Mouse (Mus musculus) heart, embryonic 15.5 days (tissue): ENCODE results near the gene Tnni2. TPM values are rescaled to one million over a fixed set of nuclear protein-coding genes. Genes with fewer than 3 reads are reported as not detected.

ENCODE experiments used
- ATAC-seq: fragments of 200-750 bp; cut with Nextera tagmentation; replicated peaks from 2 replicates; pipeline ENCODE4 v1.8.0; 2017; ENCODE audit warnings: low read depth, moderate TSS enrichment; ENCODE audit not compliant: insufficient number of reproducible peaks, insufficient read depth, low FRiP score
- H3K27ac ChIP-seq: fragments of 300-500 bp; sonication (generic); 2 replicates; pipeline ENCODE4 v1.5.1; 2015; ENCODE audit warnings: mild to moderate bottlenecking, inconsistent platforms
- H3K27me3 ChIP-seq: fragments of 300-500 bp; sonication (generic); 2 replicates; pipeline ENCODE4 v1.6.1; 2015; ENCODE audit warnings: inconsistent platforms
- H3K36me3 ChIP-seq: fragments of 300-500 bp; sonication (generic); 2 replicates; pipeline ENCODE4 v1.6.1; 2015; ENCODE audit warnings: mild to moderate bottlenecking, inconsistent platforms
- H3K4me1 ChIP-seq: fragments of 300-500 bp; sonication (generic); replicated peaks from 2 replicates; pipeline ENCODE4 v1.6.1; 2015; ENCODE audit warnings: inconsistent platforms
- H3K4me2 ChIP-seq: fragments of 300-500 bp; sonication (generic); 2 replicates; pipeline ENCODE4 v1.6.1; 2015; ENCODE audit warnings: inconsistent platforms, mild to moderate bottlenecking, moderate library complexity
- H3K4me3 ChIP-seq: fragments of 300-500 bp; sonication (generic); 2 replicates; pipeline ENCODE4 v1.5.1; 2015; ENCODE audit warnings: mild to moderate bottlenecking, inconsistent platforms
- H3K9ac ChIP-seq: fragments of 300-500 bp; sonication (generic); 2 replicates; pipeline ENCODE4 v1.6.1; 2015; ENCODE audit warnings: mild to moderate bottlenecking, inconsistent platforms
- H3K9me3 ChIP-seq: fragments of 300-500 bp; sonication (generic); replicated peaks from 2 replicates; pipeline ENCODE4 v1.6.1; 2016; ENCODE audit warnings: inconsistent platforms
- WGBS: fragments of 180-500 bp; shearing (Covaris S2); methylation state at CpG from one replicate; pipeline ENCODE4 v1.1.7; 2015; ENCODE audit warnings: mixed read lengths; 5-methylcytosine and 5-hydroxymethylcytosine counted together
- polyA plus RNA-seq: library from polyadenylated mRNA; unstranded; fragments of >200 nt; fragmentation: Nextera tagmentation; extraction: Ambion mirVana; gene quantifications from 2 replicates; pipeline ENCODE4 v1.2.1, GENCODE M21; 2015

Gene Tnni2
- polyA plus RNA-seq, 1 experiment from 2014 or later, result 16.8 TPM

GRCm38 (mm10) chr7:142474799-142475198 lies 33.2 kb downstream of the Tnni2 start:
- H3K4me2 ChIP-seq, result peak overlapping the region; percentile 45
- H3K27ac ChIP-seq, result peak overlapping the region; percentile 96
- peak overlapping the region; percentile 46 for H3K9ac ChIP-seq
- H3K27me3 ChIP-seq, result no peaks in the 10 kb centered on the region
- H3K9me3 ChIP-seq, result no peaks in the 10 kb centered on the region
- H3K36me3 ChIP-seq, result no peaks in the 10 kb centered on the region
- peaks cover 80% of the 10 kb centered on the region for H3K4me1 ChIP-seq
- WGBS, result 72% methylated on average over 14 of the region's 14 CpGs
- ATAC-seq, result 0 out of 2 replicates have a peak, but pooled peaks have one; percentile 11
- peak overlapping the region; percentile 35 for H3K4me3 ChIP-seq

DNA sequence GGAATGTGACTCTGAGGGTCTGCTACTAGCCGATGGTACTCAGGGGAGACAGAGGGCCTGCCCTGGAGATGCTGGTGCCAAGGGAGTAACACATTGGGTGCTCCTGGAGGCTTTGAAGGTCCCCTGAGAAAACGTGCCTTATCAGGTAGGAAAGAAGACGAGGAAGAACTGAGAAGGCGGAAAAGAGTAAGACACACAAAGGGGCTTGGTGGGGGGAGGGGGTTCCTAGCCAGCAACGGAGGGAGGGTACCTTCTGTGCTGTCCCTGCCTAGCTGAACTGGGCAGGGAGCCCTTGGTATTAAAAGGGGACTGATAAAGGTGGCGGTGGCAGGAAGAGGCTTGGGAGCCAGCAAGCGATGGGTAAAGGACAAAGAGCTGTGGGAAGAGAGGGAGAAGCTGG lies 34.0 kb downstream of the Tnni2 start:
- 32% methylated on average over 7 of the region's 7 CpGs for WGBS
- Histone ChIP-seq H3K9ac (peak overlapping the region; percentile 46), H3K4me3 (peak overlapping the region; percentile 35), H3K27me3 (no peaks in the 10 kb centered on the region), H3K4me1 (peaks cover 80% of the 10 kb centered on the region), H3K9me3 (no peaks in the 10 kb centered on the region), H3K4me2 (peak overlapping the region; percentile 45), H3K36me3 (no peaks in the 10 kb centered on the region), H3K27ac (peak overlapping the region; percentile 96)
- no peak for ATAC-seq

- Histone ChIP-seq H3K4me2 (peak overlapping the region; percentile 45), H3K27ac (peak overlapping the region; percentile 96), H3K4me3 (peak overlapping the region; percentile 35), H3K9me3 (no peaks in the 10 kb centered on the region), H3K9ac (peak overlapping the region; percentile 46), H3K27me3 (no peaks in the 10 kb centered on the region), H3K4me1 (peaks cover 80% of the 10 kb centered on the region), H3K36me3 (no peaks in the 10 kb centered on the region)
- 78% methylated on average over 5 of the region's 5 CpGs for WGBS
- ATAC-seq, result no peak
Measured at GRCm38 (mm10) chr7:142476271-142476670, 34.7 kb downstream of the Tnni2 start.

DNA sequence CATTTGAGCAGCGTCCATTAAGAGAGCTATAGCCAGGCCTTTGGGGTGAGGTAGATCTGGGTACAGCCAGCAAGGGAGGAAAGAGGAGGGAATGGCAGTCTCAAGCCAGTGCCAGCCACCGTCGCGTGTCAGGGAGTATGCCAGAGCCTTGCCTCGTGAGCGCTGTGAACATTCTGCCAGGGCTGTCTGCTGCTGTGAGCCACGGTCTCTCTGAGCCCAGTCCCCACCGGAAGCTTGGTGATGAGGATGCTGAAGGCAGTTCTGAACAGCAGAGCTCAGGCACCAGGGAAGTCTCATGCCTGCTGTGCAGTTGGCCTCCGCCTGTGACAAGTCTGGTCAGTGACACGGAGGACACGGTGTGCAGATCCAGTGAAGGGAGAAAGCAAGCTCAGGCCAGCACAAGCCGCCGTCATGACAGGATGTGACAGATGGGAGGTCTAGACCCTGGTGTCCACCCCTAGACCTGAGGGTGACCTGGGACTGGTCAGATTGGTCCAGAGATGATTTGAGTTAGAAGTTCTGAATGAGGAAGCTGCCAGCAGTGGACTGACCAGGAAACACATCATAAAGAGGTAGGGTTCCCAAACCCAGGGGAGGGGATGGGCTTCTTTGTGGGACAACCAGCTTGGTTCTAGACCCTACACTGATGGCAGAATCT lies 35.3 kb downstream of the Tnni2 start:
- WGBS, result 79% methylated on average over 13 of the region's 13 CpGs
- Histone ChIP-seq H3K9ac (peak overlapping the region; percentile 46; the same call in 1 of the 2 replicates), H3K4me2 (peak overlapping the region; percentile 45), H3K27me3 (no peaks in the 10 kb centered on the region), H3K4me1 (peaks cover 80% of the 10 kb centered on the region), H3K27ac (peak overlapping the region; percentile 96), H3K36me3 (no peaks in the 10 kb centered on the region), H3K4me3 (peak overlapping the region; percentile 17), H3K9me3 (no peaks in the 10 kb centered on the region)
- no peak for ATAC-seq

DNA sequence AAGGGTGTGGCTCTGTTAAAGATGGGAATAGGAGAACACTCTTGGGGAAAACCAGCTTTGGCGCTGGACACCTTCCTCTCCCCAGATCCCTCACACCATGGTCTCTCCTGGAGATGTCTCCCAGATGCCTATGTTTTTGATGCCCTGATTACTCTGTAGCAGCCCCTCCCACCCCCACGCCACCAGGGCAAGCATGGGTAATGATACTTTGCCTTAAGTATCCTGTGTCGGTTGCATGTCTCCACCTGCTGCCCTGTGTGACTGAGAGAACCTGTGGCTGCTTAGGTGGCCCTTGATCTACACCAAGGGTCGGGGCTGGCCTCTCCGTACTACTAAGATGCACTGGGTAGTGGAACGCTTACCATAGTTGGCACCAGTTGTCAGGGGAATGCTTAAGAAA lies 36.4 kb downstream of the Tnni2 start:
- peak overlapping the region; percentile 96; the same call in 1 of the 2 replicates for H3K27ac ChIP-seq
- peaks cover 80% of the 10 kb centered on the region for H3K4me1 ChIP-seq
- H3K9ac ChIP-seq, result no peak overlapping the region
- H3K4me2 ChIP-seq, result peak overlapping the region; percentile 45
- H3K9me3 ChIP-seq, result no peaks in the 10 kb centered on the region
- ATAC-seq, result no peak
- no peaks in the 10 kb centered on the region for H3K36me3 ChIP-seq
- H3K4me3 ChIP-seq, result no peak overlapping the region
- 85% methylated on average over 6 of the region's 6 CpGs for WGBS
- H3K27me3 ChIP-seq, result no peaks in the 10 kb centered on the region

DNA sequence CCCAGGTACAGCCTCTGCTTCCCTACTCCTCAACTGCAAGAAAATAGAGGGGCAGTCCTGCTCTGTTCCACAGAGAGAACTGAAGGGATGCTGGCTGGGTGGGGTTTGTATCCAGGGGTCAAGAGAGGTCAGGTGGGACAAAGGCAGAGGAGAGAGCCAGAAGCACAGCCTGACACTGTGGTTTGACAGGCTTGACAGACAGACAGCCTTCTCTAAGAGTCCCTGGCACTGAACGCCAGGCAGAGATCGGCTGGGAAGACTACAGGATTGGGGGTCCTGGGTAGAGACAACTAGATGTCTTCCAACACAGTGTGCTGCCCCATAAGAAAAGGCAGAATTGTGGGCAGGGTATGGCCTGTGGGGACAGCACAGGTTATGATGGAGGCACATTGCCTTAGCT lies 37.0 kb downstream of the Tnni2 start:
- peak overlapping the region; percentile 96 for H3K27ac ChIP-seq
- no peak overlapping the region for H3K4me3 ChIP-seq
- peak overlapping the region; percentile 45 for H3K4me2 ChIP-seq
- H3K4me1 ChIP-seq, result peaks cover 83% of the 10 kb centered on the region
- H3K36me3 ChIP-seq, result no peaks in the 10 kb centered on the region
- H3K9ac ChIP-seq, result no peak overlapping the region
- ATAC-seq, result no peak
- no peaks in the 10 kb centered on the region for H3K27me3 ChIP-seq
- no peaks in the 10 kb centered on the region for H3K9me3 ChIP-seq
- WGBS, result 78% methylated on average over 2 of the region's 2 CpGs

DNA sequence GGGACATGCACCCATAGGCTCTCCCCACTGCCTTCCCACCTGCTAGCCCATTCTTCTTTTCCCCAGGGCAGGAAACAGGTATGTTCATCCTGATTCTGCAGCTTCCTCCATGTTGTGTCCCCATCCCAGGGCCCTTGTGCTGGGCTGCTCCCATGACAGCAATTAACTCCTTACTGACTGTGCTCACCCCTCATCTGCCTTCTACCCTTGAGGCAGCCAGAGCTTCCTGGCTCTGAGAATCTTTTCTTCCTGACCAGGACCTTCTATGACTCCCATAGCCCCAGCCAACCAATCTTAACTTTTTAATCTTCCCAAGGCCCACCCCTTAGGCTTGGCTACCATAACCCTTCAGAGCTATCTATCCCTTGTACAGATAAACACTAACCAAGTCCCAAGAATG lies 37.7 kb downstream of the Tnni2 start:
- no peaks in the 10 kb centered on the region for H3K9me3 ChIP-seq
- H3K4me2 ChIP-seq, result peak overlapping the region; percentile 45; the same call in 1 of the 2 replicates
- no peak for ATAC-seq
- H3K27me3 ChIP-seq, result no peaks in the 10 kb centered on the region
- H3K9ac ChIP-seq, result no peak overlapping the region
- no peaks in the 10 kb centered on the region for H3K36me3 ChIP-seq
- H3K4me1 ChIP-seq, result peaks cover 91% of the 10 kb centered on the region
- no peak overlapping the region for H3K4me3 ChIP-seq
- H3K27ac ChIP-seq, result peak overlapping the region; percentile 96

GRCm38 (mm10) chr7:142479886-142480285 lies 38.3 kb downstream of the Tnni2 start:
- H3K9me3 ChIP-seq, result no peaks in the 10 kb centered on the region
- H3K4me2 ChIP-seq, result no peak overlapping the region
- H3K4me3 ChIP-seq, result no peak overlapping the region
- peak overlapping the region; percentile 96 for H3K27ac ChIP-seq
- H3K27me3 ChIP-seq, result no peaks in the 10 kb centered on the region
- ATAC-seq, result no peak
- peaks cover 93% of the 10 kb centered on the region for H3K4me1 ChIP-seq
- no peaks in the 10 kb centered on the region for H3K36me3 ChIP-seq
- WGBS, result 94% methylated on average over 3 of the region's 3 CpGs
- no peak overlapping the region for H3K9ac ChIP-seq

GRCm38 (mm10) chr7:142480661-142481060 lies 39.1 kb downstream of the Tnni2 start:
- peak overlapping the region; percentile 57; the same call in 1 of the 2 replicates for H3K4me2 ChIP-seq
- peaks cover 90% of the 10 kb centered on the region for H3K4me1 ChIP-seq
- H3K9ac ChIP-seq, result peak overlapping the region; percentile 60
- H3K27ac ChIP-seq, result peak overlapping the region; percentile 96
- H3K4me3 ChIP-seq, result no peak overlapping the region
- WGBS, result 91% methylated on average over 3 of the region's 3 CpGs
- H3K9me3 ChIP-seq, result no peaks in the 10 kb centered on the region
- ATAC-seq, result no peak
- H3K27me3 ChIP-seq, result no peaks in the 10 kb centered on the region
- peaks cover 3% of the 10 kb centered on the region; the same call in 1 of the 2 replicates for H3K36me3 ChIP-seq

DNA sequence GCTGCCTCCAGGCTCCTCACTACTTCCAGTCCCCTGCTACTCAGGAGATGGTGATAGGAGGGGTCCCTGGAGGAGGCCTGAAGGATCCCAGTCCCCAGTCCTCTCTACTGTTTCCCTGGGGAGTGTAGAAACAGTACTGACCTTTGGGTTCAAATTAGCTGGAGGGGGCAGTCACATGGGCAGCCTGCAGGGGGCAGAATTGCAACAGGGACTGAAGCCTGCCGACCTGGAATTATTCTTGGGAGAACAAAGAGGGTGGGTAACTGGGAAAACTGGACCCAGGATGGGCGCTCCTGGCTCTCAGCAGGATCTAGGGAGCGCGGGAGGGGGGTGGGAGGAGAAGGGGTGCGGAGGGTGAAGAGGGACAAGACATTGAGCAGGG lies 39.6 kb downstream of the Tnni2 start:
- Histone ChIP-seq H3K4me1 (peaks cover 88% of the 10 kb centered on the region), H3K9me3 (no peaks in the 10 kb centered on the region), H3K4me2 (peak overlapping the region; percentile 57), H3K9ac (peak overlapping the region; percentile 60), H3K27me3 (no peaks in the 10 kb centered on the region), H3K27ac (peak overlapping the region; percentile 96), H3K4me3 (peak overlapping the region; percentile 25), H3K36me3 (peaks cover 6% of the 10 kb centered on the region; the same call in 1 of the 2 replicates)
- no peak for ATAC-seq
- WGBS, result 12% methylated on average over 5 of the region's 5 CpGs

DNA sequence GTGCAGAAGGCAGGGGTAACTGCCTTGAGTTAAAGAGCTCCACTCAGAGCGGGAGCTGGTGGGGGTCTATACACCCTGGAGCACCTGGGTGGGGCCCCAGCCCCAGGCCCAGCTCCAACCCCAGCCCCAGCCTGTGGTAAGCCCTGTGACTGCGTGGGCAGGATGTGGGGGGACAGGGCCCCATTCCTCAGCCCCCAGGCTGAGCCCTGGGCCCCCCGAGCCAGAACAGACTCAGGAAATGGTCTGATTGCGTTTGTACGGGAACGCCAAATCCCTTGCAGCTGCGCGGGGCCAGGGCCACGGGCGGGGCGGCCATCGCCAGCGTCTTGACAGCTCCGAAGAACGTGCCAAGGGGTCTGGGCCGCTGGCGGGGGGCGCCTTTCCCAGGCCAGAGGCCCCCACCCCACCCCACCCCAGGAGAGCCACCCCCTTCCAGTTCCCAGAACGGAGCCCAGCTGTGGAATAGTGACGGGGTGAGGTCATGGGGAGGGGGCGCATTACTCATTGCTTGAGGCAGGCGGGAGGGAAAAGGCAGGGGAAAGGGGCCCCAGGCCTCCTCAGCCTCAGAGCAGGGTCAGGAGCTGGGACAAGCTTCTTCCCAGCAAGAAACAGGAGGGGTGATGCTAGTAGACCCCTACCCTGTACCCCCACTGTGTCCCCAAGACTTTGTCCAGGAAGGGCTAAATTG lies 40.1 kb downstream of the Tnni2 start:
- Histone ChIP-seq H3K4me3 (peak overlapping the region; percentile 25), H3K27me3 (no peaks in the 10 kb centered on the region), H3K9me3 (no peaks in the 10 kb centered on the region), H3K4me2 (peak overlapping the region; percentile 57), H3K36me3 (peaks cover 6% of the 10 kb centered on the region; the same call in 1 of the 2 replicates), H3K9ac (peak overlapping the region; percentile 60), H3K4me1 (peaks cover 88% of the 10 kb centered on the region), H3K27ac (peak overlapping the region; percentile 96)
- WGBS, result 2% methylated on average over 22 of the region's 22 CpGs
- peak; percentile 80 for ATAC-seq
